Mouse (Mus musculus) G1E (cell line): Measurements from ENCODE around the gene Nectin2. TPM values are rescaled to one million over a fixed set of nuclear protein-coding genes. Genes with fewer than 3 reads are reported as not detected.

Experiments used
- ATAC-seq: 2 replicates; pipeline ENCODE4 v1.8.0; 2016; ENCODE audit warnings: mild to moderate bottlenecking; ENCODE audit not compliant: insufficient number of reproducible peaks, poor library complexity, low FRiP score, severe bottlenecking; ENCODE audit errors: extremely low read depth
- DNase-seq: peaks from one replicate; pipeline ENCODE4 v3.0.0; 2012; ENCODE audit warnings: low spot score
- H3K27me3 ChIP-seq: 2 replicates; pipeline ENCODE4 v1.6.1; 2012; ENCODE audit warnings: mild to moderate bottlenecking, low read length, inconsistent platforms; ENCODE audit not compliant: insufficient read depth
- H3K36me3 ChIP-seq: replicated peaks from 2 replicates; pipeline ENCODE3; 2012; ENCODE audit warnings: mild to moderate bottlenecking, inconsistent platforms
- H3K4me1 ChIP-seq: 2 replicates; pipeline ENCODE4 v1.6.1; 2012; ENCODE audit warnings: low read depth, low read length, inconsistent platforms, mixed read lengths; ENCODE audit not compliant: insufficient read depth
- H3K4me3 ChIP-seq: 2 replicates; pipeline ENCODE4 v1.5.1; 2012; ENCODE audit warnings: low read depth, mild to moderate bottlenecking, inconsistent platforms, low read length, moderate library complexity, mixed read lengths
- H3K9me3 ChIP-seq: replicated peaks from 2 replicates; pipeline ENCODE4 v1.6.1; 2012; ENCODE audit warnings: inconsistent platforms
- CTCF ChIP-seq: IDR thresholded peaks from 2 replicates; pipeline ENCODE4 v1.5.1; 2012; ENCODE audit warnings: low read depth, low read length, inconsistent platforms, mixed read lengths
- GATA1 ChIP-seq: IDR thresholded peaks from 2 replicates; pipeline ENCODE4 v1.6.1; 2012; ENCODE audit warnings: borderline replicate concordance, low read length, inconsistent platforms, mixed read lengths
- GATA2 ChIP-seq: IDR thresholded peaks from 2 replicates; pipeline ENCODE4 v1.6.1; 2012; ENCODE audit warnings: low read depth, low read length, inconsistent platforms, borderline replicate concordance
- POLR2AphosphoS5 ChIP-seq: IDR thresholded peaks from 2 replicates; pipeline ENCODE4 v1.6.1; 2012; ENCODE audit warnings: low read depth, low read length, inconsistent platforms; ENCODE audit not compliant: insufficient replicate concordance
- TAL1 ChIP-seq: conservative IDR thresholded peaks from 2 replicates; pipeline ENCODE4 v1.6.1; 2012; ENCODE audit warnings: low read depth, low read length, inconsistent platforms, mixed read lengths
- polyA plus RNA-seq: library from polyadenylated mRNA; stranded (reverse); fragments of >175 nt; gene quantifications from 2 replicates; pipeline ENCODE4 v1.2.3, GENCODE M21; 2012
- total RNA-seq, 2 experiments: library from RNA; stranded (forward) in 1 of 2; stranded (reverse) in 1 of 2; fragments of 200-1000 nt in 1 of 2; fragments of >200 nt in 1 of 2; fragmentation: Nextera tagmentation in 1 of 2; gene quantifications; 2 replicates each; pipeline ENCODE4 v1.2.3; 2014 to 2017

The Nectin2 gene
- total and polyA plus RNA-seq, 3 experiments, result 9.7 to 34.9 (median 17.2) TPM

- TF ChIP-seq CTCF, result no peak
- TF ChIP-seq GATA1, result no peak
- TF ChIP-seq GATA2, result no peak
- no peak for TF ChIP-seq TAL1
- TF ChIP-seq POLR2AphosphoS5, result no peak
- H3K27me3 ChIP-seq, result peaks cover 23% of the 10 kb centered on the region
- 0 out of 2 replicates have a peak, but pooled peaks cover 1% of the 10 kb centered on the region for H3K9me3 ChIP-seq
- H3K4me1 ChIP-seq, result peaks cover 14% of the 10 kb centered on the region
- no peak for DNase-seq
- no peak overlapping the region for H3K4me3 ChIP-seq
- no peak for ATAC-seq
- no peaks in the 10 kb centered on the region for H3K36me3 ChIP-seq
These were observed 9.7 kb upstream of the Nectin2 start for GRCm38 (mm10) chr7:19760021-19760420.

- ATAC-seq, result no peak
These were observed 8.3 kb upstream of the Nectin2 start for GRCm38 (mm10) chr7:19758623-19759022.

GRCm38 (mm10) chr7:19755851-19756786, 5.8 kb upstream of the Nectin2 start:
- no peak overlapping the region for H3K4me3 ChIP-seq
- H3K4me1 ChIP-seq, result peaks cover 12% of the 10 kb centered on the region
- peaks cover 19% of the 10 kb centered on the region for H3K27me3 ChIP-seq
- DNase-seq, result no peak
- ATAC-seq, result no peak
- 0 out of 2 replicates have a peak, but pooled peaks cover 2% of the 10 kb centered on the region for H3K9me3 ChIP-seq
- H3K36me3 ChIP-seq, result no peaks in the 10 kb centered on the region
- TF ChIP-seq GATA2, result no peak
- TF ChIP-seq GATA1, result no peak
- no peak for TF ChIP-seq CTCF

More at GRCm38 (mm10) chr7:19758623-19759022, 8.3 kb upstream of the Nectin2 start:
- Histone ChIP-seq H3K36me3 (no peaks in the 10 kb centered on the region), H3K9me3 (0 out of 2 replicates have a peak, but pooled peaks cover 2% of the 10 kb centered on the region), H3K4me3 (no peak overlapping the region), H3K4me1 (peaks cover 14% of the 10 kb centered on the region), H3K27me3 (peaks cover 19% of the 10 kb centered on the region)
- TF ChIP-seq CTCF (no peak), POLR2AphosphoS5 (no peak), TAL1 (no peak), GATA1 (no peak), GATA2 (no peak)
- DNase-seq, result no peak

DNA sequence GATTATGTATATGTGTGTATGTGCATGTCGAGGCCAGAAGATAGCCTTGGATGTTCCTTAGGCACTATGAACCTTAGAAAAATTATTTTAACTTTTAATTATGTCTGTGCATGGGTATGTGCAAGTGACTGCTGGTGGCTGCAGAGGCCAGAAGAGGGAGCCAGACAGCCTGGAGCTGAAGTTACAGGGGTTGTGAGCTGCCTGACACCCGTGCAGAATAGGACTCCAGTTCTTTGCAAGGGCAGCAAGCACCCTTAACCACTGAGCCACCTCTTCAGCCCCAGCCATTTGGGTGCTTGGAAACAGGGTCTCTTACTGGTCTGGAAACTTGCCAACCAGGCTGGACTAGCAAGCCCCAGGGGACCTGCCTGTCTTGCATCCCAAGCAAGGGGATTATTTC, 4.7 kb upstream of the Nectin2 start:
- Histone ChIP-seq H3K4me3 (no peak overlapping the region), H3K27me3 (peaks cover 16% of the 10 kb centered on the region), H3K36me3 (no peaks in the 10 kb centered on the region), H3K9me3 (0 out of 2 replicates have a peak, but pooled peaks cover 2% of the 10 kb centered on the region), H3K4me1 (peaks cover 15% of the 10 kb centered on the region)
- no peak for TF ChIP-seq GATA2
- no peak for TF ChIP-seq POLR2AphosphoS5
- TF ChIP-seq GATA1, result no peak
- no peak for TF ChIP-seq CTCF
- no peak for TF ChIP-seq TAL1
- DNase-seq (no peak), ATAC-seq (no peak)

DNA sequence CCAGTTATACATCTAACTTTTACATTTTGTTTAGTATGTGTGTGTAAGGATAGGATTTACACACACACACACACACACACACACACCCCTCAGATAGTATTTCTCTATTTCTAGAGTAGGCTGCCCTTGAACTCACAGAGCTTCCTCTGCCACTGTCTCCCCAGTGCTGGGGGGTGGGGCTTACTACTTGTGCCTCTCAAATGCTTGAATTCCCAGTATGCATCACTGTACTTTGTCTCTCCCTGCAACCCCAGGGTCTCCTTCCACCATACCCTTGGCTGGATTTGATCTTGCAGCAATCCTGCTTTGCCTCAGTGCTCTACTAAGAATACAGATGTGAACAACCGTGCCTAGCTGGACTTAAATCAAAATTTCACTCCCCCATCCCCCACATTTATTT, 3.8 kb upstream of the Nectin2 start:
- peaks cover 16% of the 10 kb centered on the region for H3K27me3 ChIP-seq
- no peak for ATAC-seq
- 0 out of 2 replicates have a peak, but pooled peaks cover 2% of the 10 kb centered on the region for H3K9me3 ChIP-seq

GRCm38 (mm10) chr7:19753587-19753986, 3.3 kb upstream of the Nectin2 start:
- Histone ChIP-seq H3K4me3 (no peak overlapping the region), H3K9me3 (0 out of 2 replicates have a peak, but pooled peaks cover 2% of the 10 kb centered on the region), H3K36me3 (no peaks in the 10 kb centered on the region), H3K4me1 (peaks cover 24% of the 10 kb centered on the region), H3K27me3 (peaks cover 11% of the 10 kb centered on the region)
- no peak for TF ChIP-seq GATA2
- TF ChIP-seq POLR2AphosphoS5, result no peak
- TF ChIP-seq GATA1, result no peak
- no peak for TF ChIP-seq TAL1
- no peak for TF ChIP-seq CTCF
- ATAC-seq (no peak), DNase-seq (no peak)

More for the DNA sequence above, 3.8 kb upstream of the Nectin2 start:
- no peak for TF ChIP-seq GATA2
- TF ChIP-seq POLR2AphosphoS5, result no peak
- TF ChIP-seq GATA1, result no peak
- no peak for TF ChIP-seq TAL1
- TF ChIP-seq CTCF, result no peak
- no peak overlapping the region for H3K4me3 ChIP-seq
- no peak for DNase-seq
- H3K4me1 ChIP-seq, result peaks cover 20% of the 10 kb centered on the region
- no peaks in the 10 kb centered on the region for H3K36me3 ChIP-seq
